Mouse (Mus musculus): ENCODE results near the gene Mageb18.

- TF ChIP-seq CTCF (IDR thresholded peaks at IDR 0.05) (no peak), EP300 (IDR thresholded peaks at IDR 0.05) (no peak)
Measured at GRCm38 (mm10) chrX:92340906-92341305, 258.5 kb downstream of the Mageb18 start.
